Mouse (Mus musculus) erythroid progenitor cell, adult 5-6 weeks (primary cell): Measurements from ENCODE around the gene Tcf20. TPM values are rescaled to one million over a fixed set of nuclear protein-coding genes. Genes with fewer than 3 reads are reported as not detected.

Source experiments
- ATAC-seq: replicated peaks from 2 replicates; pipeline ENCODE4 v1.8.0; 2016; ENCODE audit warnings: moderate number of reproducible peaks, mild to moderate bottlenecking, moderate TSS enrichment, inconsistent platforms; ENCODE audit not compliant: poor library complexity, low FRiP score, severe bottlenecking
- total RNA-seq, 2 experiments: library from RNA; stranded (forward) in 1 of 2; stranded (reverse) in 1 of 2; fragments of 150-400 nt in 1 of 2; fragments of 186-747, 209-891 nt in 1 of 2; gene quantifications; 2 replicates each; pipeline versions ENCODE4 v1.2.3 to v1.2.4; 2015 to 2017; ENCODE audit warnings: low replicate concordance in 2 of 2

Gene Tcf20
- total RNA-seq, 2 experiments from 2014 or later, result 36.0 to 55.5 TPM

- no peak for ATAC-seq
Observed at GRCm38 (mm10) chr15:82856065-82856464, 131.6 kb downstream of the Tcf20 start.

DNA sequence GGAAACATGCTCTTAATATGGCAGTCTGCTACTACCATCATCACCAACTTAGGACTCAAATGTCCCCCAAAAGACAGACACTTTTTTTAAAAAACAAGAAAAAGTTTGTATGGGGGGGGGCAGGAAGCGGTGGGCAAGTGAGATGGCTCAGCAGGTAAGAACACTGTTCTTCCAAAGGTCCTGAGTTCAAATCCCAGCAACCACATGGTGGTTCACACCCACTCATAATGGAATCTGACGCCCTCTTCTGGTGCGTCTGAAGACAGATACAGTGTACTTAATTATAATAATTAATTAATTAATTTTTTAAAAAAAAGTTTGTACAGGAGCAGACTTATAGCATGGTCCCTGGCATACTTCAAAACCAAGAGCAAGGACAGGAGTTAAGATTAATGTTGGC is 148.5 kb downstream of the Tcf20 start:
- ATAC-seq, result no peak

- ATAC-seq, result no peak
Observed at GRCm38 (mm10) chr15:82829917-82830316, 157.8 kb downstream of the Tcf20 start.

- ATAC-seq, result no peak
Observed at GRCm38 (mm10) chr15:82825866-82826265, 161.8 kb downstream of the Tcf20 start.

DNA sequence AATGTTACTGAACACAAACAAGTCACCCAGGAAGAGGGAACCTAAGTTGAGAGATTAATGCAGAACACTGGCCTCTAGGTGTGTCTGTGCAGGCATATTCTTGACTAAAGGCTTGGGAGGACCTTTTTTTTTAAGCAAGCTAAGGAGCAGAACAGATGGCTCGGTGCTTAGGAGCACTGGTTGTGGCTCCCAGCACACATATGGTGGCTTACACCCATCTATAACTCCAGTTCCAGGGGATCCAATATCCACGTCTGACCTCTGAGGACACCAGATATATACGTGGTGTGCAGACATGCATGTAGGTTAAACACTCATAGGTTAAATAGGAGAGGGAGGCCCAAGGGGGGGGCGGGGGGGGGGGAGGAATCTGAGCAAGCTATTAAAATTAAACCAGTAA is 165.3 kb downstream of the Tcf20 start:
- no peak for ATAC-seq

- no peak for ATAC-seq
Observed at GRCm38 (mm10) chr15:82821657-82822056, 166.0 kb downstream of the Tcf20 start.

- no peak for ATAC-seq
Observed at GRCm38 (mm10) chr15:82815296-82815695, 172.4 kb downstream of the Tcf20 start.

- no peak for ATAC-seq
Observed at GRCm38 (mm10) chr15:82814806-82815205, 172.9 kb downstream of the Tcf20 start.

- no peak for ATAC-seq
Observed at GRCm38 (mm10) chr15:82814321-82814720, 173.4 kb downstream of the Tcf20 start.

- ATAC-seq, result peak; percentile 51; the same call in 1 of the 2 replicates
Observed at GRCm38 (mm10) chr15:82810556-82810955, 177.1 kb downstream of the Tcf20 start.

DNA sequence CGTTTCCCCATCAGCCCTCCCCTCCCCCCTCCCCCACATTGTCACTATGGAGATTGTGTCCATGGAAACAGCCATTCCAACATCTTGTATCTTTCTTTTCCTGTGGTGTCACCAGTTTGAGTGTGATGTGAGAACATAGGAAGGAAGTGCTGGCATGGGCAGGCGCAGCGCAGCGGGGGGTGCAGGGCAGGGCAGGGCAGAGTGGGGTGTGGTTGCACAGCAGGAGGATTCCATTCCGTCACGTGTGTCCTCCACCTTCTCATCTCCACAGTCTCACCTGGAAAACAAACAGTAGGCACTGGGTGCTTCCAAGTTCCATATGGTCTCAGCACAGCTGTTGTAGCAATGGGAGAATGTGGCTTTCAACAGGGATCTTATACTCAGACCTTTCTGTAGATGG is 178.2 kb downstream of the Tcf20 start:
- peak; percentile 50; the same call in 1 of the 2 replicates for ATAC-seq

GRCm38 (mm10) chr15:82806969-82807763 is 180.5 kb downstream of the Tcf20 start:
- no peak for ATAC-seq

GRCm38 (mm10) chr15:82804708-82805639 is 182.7 kb downstream of the Tcf20 start:
- ATAC-seq, result no peak

GRCm38 (mm10) chr15:82795936-82796440 is 191.7 kb downstream of the Tcf20 start:
- no peak for ATAC-seq

DNA sequence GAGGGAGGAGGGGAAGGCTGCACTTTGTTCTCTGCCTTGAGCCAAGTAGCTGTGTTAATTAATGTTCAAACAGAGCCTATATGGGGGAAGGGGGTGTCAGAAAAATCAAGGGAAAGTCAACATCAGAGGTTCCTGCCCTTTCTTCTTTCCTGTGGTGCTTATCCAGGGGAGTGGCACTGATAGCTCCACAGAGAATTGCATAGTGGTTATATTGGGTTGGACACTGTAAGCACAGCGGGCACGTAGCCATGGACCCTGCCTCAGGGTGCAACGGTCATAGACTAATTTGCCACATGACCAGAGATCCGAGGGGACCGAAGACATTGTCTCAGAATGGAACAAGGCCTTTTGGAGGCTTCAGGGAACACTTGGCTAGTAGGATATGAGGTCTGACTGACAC is 193.4 kb downstream of the Tcf20 start, which contains the start of gene Cyp2d26:
Gene Cyp2d26 (minus strand): TSS at position 18 of the 400 bp plus-strand sequence.
- no peak for ATAC-seq

- ATAC-seq, result no peak
Observed at GRCm38 (mm10) chr15:82793868-82794267, 193.8 kb downstream of the Tcf20 start.

DNA sequence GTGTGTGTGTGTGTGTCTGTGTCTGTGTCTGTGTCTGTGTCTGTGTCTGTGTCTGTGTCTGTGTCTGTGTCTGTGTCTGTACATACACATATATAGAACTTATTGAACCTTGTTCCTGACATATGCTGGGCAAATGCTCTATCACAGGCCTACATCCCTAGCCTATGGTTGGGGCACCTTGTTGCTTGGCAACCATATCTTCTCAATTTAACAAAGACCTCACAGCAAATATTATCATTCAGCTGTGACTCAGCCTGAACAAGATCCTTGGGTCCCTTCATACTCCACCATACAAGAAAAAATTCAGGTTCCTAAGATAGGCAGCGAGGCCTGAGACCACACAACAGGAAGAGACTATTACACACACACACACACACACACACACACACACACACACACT is 194.2 kb downstream of the Tcf20 start:
- no peak for ATAC-seq

- no peak for ATAC-seq
Observed at GRCm38 (mm10) chr15:82792566-82792965, 195.1 kb downstream of the Tcf20 start.

DNA sequence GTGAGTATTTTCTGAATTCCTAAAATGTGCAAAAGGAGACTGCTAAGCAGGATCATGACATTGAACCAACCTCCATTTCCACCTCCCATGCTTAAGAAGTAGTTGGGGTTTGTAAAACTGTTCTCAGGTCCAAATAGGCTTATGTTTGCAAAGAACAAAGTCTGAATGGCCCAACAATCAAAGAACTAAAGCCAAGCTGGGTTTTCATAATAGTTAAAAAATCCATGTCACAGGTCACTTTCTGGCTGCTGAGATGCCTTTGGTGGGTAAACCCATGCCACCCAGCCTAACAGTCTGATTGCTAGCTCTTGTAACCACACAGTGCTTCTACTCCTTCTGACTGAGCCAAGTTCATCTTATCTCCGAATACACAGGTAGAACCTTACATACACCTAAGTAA is 203.1 kb downstream of the Tcf20 start:
- no peak for ATAC-seq

GRCm38 (mm10) chr15:82783800-82784199 is 203.9 kb downstream of the Tcf20 start:
- ATAC-seq, result no peak
